Mouse (Mus musculus) adrenal gland (tissue): ENCODE results near the gene Smad5.

Experiments used
- intact Hi-C: fragments of 180-260 bp; cut with DNase I; formaldehyde crosslinking; loops from one replicate; pipeline ENCODE4 v1.15.1; 2025
- long read RNA-seq, 2 experiments: library from polyadenylated mRNA; unstranded; transcript quantifications; one replicate each; pipeline ENCODE4 v2.0.0; 2020; ENCODE audit warnings: borderline replicate concordance in 1 of 2; ENCODE audit not compliant: insufficient replicate concordance in 1 of 2

The Smad5 gene
- long read RNA-seq, experiment 1, full-length matches to known transcripts: 3 of 5 reads
- long read RNA-seq, experiment 1, partial matches to known transcripts: 0 of 5 reads
- long read RNA-seq, experiment 1, other reads (novel, unspliced or antisense): 2 of 5 reads
- long read RNA-seq, experiment 2, partial matches to known transcripts: 1 of 6 reads
- long read RNA-seq, experiment 2, other reads (novel, unspliced or antisense): 5 of 6 reads

DNA sequence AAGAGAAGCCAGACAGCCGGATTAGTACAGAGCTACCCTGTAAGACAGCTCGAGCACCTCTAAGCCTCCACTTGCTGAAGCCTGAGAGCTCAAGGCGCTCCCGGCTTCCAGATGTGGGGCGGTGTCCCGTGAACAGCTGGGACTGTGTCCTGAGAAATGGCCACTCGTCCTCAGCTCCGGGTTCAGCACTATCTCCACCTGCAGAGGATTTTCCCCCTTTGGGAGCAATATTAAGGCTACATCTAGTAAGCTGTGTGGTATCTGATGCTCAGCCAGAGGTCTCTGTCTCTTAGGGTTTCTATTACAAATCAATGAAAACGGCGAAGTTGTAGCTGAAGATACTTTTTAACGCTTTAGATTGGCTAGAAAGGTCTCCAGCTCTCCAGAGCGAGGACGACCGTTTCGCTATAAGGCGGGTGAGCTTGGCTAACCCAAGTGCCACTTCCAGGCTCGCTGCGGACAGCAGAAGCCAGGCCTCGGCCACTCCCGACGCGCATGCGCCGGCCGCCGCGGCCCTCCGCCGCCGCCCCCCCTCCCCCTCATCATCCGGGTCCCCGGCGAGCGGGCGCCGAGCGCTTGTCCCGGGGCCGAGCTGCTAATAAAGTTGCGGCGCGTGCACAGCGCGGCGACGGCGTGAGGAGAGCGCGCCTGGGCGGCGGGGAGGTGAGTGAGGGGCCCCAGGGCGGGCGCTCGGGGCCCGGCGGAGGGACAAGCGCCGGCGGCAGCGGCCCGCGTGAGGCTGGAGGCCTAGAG, at the start of gene Smad5:
Gene Smad5, plus strand, starts transcription at position 542 of the 753 bp plus-strand sequence.
- intact Hi-C loops: loop anchor here (5.0 kb wide), 1 partner anchor 35 kb away; no protein-coding TSS in a partner anchor

DNA sequence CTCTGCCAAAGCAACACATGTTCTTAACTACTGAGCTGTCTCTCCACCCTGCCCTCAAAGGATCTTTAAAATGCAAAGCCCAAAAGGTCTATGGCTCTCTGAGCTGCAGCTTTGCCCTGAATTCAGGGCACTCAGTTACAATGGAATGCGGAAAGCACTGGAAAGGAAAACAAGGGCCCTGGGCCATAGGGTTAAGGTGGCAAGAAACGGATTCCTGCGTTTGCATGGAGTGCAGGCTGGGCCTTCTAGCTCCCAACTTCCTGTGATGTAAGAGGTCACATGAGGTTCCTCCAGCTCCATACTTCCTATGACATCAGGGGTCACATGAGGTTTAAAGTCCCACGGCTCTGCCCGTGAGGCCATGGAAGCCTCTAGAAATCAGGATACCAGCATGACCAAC, 48.6 kb upstream of the Smad5 start:
- intact Hi-C loops: no loop called here

DNA sequence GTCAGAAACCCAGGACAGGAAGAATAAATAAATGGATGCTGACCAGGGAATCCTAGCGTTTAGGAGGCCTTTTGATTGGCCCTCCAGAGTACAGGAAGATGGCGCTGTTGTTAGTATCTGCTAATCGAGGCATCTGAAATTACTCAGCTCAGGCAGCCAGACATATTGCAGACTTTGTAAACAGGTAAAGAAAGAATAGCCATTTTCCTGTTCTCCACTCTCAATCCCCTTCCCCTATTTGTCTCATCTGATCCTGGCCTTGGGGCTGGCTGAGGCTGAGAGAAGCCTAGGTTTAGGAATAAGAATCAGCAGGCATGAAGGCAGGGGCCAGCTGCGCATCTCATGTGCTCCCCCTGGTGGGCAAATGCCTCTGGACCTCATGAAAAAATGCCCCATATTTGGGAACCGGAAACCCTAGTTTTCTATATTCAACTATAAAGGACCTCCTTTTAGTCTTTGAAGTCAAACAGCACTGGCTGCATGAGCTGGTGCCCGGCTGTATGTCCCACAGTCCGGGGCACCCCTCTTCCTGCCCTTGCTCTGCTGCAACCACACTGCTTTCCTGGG, 44.8 kb upstream of the Smad5 start:
- intact Hi-C loops: loop anchor here (2.0 to 5.0 kb wide), 4 partner anchors 74 to 181 kb away; no protein-coding TSS in a partner anchor

DNA sequence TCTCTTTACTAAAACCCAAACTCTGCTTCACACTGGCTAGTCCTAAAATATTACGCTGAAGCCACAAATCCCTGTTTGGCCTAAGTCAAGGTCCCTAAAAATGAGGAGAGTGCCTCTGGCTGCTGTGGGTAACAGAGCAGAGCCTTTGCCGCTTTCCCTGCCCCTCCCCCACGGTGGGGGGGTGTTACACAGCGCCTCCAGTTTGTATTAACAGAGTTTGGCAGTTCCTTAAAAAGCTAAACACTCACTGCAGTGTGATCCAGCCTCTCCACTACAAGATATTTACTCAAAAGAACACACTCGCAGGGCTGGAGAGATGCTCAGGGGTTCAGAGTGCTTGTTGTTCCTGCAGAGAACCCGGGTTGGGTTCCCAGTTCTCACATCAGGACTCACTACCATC, 43.9 kb upstream of the Smad5 start:
- intact Hi-C loops: loop anchor here (5.0 kb wide), 3 partner anchors 73 to 98 kb away; no protein-coding TSS in a partner anchor

DNA sequence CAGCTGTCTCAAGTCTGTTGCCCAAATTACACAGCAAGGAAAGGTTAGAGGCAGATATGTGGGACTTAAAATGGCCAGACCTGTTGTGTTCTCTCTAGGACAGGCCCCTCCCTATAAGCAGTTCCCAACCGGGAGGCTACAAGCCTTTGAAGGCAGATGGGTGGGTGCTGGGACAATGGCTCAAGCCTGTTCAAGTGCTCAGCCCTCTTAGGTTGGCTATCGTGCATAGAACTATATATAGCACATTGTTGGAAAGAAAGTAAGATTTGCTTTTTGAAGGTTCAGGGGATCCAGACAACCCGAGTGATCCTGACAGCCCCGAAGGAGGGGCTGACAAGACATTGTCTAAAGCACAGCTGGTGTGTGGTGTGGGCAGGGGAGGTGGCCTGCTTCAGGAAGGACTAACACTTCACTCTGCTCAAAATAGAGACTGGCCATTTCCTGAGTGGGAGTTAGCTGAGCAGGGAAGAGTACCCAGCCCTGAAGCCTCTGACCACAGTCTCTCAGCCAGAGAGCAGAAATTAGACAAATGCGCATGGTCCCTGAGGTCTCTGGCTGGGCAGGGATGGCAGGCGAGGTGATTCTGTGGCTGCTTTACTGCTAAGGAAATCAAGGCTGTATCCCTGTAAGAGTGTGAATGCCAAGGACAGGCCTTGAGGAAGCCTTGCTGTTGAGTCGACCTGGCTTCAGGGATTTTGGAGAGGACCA, 40.7 kb upstream of the Smad5 start:
- intact Hi-C loops: no loop called here

DNA sequence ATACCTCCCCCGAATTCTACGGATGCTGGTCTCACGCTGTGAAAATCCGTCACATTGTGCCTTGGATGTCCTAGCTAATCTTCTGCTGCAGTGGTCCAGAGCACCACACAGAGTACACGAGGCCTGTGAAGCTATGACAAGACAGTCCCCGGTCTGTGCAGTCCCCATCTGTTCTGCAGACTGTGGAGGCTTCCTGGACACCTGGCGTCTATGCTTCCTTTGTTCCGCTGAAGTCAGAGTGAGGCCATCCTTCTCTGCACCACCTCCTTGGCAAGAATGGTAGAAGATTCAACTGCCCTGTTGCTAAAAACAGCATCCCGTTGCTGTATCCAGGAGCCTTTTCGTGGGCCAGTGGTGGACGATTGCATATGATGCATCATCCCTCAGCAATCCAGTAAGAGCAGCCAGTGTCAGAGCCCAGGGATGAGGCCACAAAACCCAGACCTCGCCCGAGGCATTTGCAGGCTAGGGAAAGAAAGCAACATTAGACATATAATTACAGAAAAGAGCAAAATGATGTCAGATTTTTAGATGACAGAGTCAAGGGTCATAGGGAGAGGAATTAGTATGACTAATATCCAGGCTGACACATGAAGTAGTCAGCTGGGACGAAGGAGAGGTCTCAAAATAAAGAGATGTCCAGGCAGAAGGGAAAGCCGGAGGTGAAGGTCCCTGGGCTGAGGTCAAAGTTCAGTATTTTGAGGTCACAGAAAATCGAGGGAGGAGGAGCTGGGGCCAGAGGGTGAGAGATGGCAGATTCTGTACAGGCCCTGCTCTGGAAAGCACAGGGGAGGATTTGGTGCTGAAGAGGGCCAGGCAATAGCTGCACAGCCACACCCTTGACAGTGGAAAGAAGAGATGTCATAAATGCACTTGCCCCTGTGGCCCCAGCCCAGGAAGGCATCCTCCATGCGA, 38.3 kb upstream of the Smad5 start:
- intact Hi-C loops: no loop called here

DNA sequence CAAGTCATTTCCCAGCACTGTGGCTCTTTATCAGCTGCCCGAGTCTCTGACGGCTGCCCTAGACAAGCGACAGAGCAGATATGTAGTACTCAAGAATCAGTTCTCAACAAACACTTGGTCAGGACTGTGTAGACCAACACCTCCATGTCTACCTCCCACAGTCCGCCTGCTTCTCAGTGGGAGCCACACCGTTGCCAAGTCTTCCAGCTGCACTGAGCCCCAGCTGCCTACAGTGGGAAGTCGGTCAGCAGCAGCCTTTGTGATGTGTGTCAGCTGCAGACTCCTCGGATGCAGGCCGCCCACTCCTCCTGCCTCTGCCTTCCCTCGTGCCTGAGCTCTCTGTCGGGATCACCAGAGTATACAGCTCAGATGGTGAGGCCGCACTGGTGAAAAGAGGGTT, 31.6 kb upstream of the Smad5 start:
- intact Hi-C loops: no loop called here

DNA sequence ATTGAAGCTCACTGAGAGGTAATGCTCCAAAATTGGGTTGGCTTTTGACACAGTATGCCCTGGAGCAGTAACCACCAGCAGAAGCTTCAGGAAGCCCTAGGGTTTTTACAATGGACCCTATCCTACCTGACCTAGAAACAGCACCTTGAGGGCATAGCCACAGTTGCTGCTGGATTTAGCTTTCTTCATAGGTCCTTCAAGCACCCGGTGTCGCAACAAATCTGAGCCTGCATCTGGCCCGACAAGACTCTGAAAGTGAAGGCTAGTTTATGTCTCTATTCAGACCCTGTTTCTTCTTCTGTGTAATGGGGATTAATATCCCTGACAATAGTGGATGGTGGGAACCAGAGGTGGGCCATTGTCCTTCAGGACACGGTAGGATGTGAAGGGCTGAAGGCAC, 25.1 kb upstream of the Smad5 start:
- intact Hi-C loops: no loop called here

DNA sequence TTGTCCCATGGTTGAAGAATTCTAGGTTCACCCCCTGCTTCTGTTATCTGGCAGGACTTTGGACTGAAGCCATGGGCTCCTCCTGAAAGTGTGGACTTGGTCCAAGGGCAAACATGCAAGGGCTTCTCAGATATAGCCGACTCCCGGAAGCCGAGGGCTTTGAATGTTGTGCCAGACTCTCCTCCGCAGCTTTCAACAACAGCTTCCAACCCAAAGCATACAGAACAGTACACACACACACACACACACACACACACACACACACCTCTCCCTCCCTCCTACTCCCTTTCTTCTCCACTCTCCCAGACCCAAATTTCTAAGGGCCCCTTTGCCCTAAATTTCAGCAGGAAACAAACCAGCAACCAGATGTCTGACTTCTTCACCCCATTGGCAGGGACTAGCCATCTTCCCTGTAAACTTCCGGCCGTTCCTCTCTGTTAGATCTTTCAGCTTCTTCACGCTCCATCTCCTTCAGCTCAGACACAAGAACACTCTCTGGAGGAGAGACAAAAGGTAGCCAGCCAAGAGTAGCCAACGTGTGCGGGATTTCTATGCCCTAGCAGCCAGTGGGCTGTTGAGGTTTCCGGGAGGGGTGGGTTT, 24.5 kb upstream of the Smad5 start:
- intact Hi-C loops: no loop called here

DNA sequence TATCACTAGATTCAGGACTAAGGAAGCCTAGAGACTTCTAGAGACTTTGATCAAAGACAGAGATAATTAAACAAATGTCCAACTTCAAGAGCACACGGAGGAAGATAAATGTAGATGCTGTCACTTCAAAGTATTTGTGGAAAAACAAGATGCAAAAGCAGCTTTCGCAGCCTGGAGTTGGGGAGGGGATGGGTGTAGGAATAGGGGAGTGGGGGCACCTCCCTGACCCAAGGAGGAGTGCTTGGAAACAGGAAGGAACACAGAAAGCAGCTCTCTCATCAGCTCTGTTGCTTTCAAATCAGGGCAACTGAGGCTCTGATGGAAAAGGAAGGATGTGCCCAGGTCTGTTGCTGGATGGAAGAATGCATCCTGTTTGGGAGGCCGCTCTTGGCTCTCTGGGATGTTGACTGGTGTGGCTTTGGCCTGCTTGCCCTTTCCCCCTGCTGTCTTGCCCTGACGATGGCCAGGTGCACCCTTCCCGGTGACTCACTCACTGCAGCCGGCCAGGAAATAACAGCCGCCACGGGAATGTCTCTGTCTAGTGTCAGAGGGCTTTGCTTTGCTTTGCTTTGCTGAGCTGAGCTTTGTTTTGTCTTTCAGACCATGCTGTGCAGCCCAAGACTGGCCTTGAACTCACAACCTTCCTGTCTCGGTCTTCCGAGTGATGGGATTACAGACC, 23.8 kb upstream of the Smad5 start:
- intact Hi-C loops: no loop called here

DNA sequence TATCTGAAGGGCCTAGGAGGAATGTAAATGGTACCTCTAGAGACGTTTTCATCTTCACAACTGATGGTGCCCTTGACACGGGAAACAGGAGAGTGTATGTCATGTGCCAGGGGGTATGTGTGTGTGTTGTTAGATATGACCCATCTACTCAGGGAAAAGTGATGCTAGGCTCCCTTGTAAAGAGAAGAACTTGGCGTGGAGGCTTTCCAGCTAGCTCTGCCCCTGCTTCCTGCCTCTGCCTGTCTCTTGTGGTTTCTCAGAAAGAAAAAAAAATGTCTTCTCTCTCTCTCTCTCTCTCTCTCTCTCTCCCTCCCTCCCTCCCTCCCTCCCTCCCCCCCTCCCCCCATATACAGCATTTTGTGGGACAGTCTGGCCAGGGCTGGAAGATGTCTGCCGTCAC, 20.9 kb upstream of the Smad5 start:
- intact Hi-C loops: no loop called here

DNA sequence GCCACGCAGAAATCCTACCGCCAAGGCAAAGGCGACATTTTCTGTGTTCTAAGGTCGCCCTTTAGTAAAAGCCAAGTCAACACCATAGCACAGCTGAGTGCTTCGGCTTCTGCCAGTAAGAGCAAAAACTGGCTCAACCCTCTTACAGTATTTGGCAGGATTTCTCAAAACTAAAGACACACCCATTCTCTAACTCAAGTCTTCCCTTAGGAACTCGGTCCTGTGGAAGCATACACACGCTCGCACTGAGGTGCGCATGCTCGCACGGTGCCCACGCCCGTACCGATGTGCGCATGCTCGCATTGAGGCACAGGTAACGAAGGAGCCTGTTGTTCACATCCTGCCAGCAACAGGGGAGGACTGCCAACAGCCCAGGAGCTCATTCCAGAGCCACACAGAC, 20.5 kb upstream of the Smad5 start:
- intact Hi-C loops: no loop called here

DNA sequence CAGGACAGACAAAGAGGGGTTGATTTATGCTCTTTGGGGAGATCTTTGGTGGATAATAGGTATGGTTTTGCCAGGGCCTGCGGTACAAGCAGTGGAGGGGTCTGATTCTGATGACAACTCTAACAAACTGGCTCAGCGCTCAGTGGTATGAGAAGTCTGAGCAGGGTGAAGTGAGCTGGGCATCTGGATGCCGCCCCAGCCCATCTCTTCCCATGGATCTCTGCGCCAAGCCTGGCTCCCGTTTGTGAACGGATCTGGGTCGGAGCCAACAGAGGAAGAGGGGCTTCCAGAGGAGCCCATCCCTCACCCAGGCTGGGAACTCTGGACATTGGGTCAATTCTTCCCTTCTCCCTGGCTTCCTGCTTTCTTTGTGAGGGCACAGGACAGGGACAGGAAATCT, 19.5 kb upstream of the Smad5 start:
- intact Hi-C loops: no loop called here

DNA sequence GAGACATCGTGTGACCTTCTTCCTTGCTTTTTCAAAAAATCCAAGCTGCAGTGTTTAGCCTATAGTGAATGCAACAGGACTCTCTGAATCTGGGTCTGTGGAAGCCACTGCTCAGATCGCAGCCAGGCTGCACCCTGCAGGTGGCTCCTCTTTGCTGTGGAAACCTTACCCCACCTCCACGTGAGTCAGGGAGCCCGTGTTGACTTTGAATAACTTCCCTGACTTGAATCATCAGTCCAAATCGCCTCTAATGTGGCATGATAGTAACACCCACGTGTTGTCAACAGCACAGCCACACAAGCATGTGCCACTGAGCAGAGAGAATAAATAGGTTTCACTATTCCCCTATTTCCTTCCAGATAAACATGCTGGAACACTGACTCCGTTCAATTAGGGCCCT, 10.8 kb upstream of the Smad5 start:
- intact Hi-C loops: no loop called here

DNA sequence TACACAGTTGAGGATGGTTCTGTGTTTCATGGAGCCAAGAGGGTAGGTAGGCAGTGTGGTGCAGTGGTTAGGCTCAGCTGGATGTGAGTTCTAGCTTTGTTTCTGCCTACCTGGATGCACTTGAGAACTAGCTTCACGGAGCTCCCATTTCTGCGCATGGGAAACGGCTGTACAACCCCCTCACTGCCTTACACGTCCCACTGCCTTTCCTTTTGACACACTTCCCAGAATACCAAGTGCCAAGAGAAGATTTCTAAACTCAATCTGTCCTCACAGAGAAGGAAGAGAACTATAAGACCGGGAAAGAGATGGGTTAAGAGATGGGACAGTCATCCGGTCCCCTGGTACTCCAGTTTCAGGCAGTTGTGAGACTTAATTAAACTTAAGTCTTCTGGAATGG, 10.2 kb upstream of the Smad5 start:
- intact Hi-C loops: no loop called here

DNA sequence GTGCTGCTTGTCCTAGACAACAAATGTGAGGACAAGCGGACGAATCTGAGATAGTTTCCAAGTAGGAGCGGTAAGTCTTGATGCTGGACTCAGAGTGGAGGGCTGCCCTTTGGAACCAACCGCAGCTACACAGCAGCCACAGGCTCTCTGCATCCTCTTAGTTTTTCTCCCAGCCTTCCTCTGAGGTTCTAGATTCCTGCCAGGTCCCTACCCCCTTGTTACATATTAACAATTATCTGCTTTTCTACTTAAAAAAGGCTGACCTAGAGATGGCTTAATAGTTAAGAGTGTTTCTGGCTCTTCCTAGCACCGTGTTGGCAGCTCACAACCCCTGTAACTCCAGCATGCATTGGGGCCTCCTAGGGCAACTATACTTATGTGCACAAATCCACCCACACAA, 7.1 kb upstream of the Smad5 start:
- intact Hi-C loops: no loop called here

DNA sequence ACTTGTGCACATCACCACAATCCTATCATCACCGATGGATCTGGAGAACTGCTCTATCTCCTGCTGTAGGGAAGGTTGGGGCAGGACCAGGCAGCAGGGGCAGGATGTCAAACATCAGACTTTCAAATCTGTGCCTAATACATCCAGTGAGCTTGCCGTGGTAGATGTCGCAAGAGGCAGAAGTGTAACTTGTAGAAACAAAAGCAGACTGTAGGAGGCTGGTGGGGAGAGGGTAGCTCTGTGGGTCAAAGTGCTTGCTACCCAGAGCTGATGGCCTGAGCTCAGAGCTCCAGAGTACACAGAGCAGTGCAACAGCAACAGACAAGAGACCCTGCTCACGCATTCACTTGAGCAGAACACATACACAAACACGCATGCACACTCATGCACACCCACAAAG, 6.1 kb upstream of the Smad5 start:
- intact Hi-C loops: no loop called here

DNA sequence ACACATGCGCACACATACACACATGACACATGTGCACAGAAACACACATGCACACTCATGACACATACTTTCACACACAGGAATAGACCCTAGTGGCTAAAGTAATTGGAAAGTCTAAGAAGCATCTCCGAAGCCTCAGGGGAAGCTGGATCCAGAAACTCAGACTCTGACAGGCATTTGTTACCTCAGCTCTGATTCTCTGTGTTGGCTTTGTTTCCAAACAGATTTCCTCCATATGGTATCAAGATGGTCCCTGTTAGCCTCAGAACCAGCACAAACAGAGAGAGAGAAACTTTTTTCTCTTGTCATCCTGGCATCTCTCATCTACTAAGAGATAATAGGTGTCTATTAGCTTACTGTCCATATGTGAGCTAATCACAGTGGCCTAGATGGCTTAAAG, 5.6 kb upstream of the Smad5 start:
- intact Hi-C loops: no loop called here

DNA sequence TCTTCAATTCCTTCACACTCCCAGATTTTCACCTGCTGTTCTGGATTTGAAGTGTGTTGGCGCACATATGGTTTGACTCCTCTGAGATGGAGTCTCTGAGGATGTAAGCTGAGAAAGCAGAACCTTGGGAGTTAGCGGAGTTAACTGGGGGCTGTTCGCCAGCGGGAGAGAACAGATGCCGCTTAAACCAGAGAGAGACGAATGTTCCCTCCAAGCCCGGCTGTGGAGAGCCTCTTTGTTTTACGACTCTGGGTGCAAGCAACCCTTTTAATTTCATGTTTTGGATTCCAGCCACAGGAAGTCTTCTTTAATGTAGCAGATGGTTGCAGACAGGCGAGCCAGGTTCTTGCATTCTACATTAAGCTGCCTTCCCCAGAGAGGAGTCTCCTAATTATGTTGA, 4.4 kb upstream of the Smad5 start:
- intact Hi-C loops: no loop called here

DNA sequence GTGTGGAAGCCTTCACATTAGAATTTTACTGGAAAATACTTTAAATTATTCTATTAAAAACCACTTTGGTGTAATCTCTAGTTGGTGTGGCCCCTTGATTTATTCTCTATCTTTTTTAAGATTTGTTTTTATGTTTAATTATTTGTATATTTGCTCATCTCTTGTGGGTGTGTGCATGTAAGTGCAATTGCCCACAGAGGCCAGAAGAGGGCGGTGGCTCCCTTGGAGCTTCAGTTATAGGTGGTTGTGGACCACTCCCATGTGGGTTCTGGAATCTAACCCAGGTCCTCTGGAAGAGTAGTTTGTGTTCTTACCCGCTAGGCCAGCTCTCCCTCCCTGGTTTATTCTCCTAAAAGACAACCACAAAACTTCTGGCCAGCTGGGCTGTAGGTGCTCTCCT, 3.4 kb upstream of the Smad5 start:
- intact Hi-C loops: no loop called here
